Mouse (Mus musculus) erythroblast, embryonic 14.5 days (primary cell): Measurements from ENCODE around the gene Gtf2ird1.

Experiments used
- GATA1 ChIP-seq: IDR thresholded peaks from 2 replicates; pipeline ENCODE4 v1.6.1; 2012; ENCODE audit warnings: low read length, inconsistent platforms, mixed read lengths
- TAL1 ChIP-seq: IDR thresholded peaks from 3 replicates; pipeline ENCODE4 v1.6.1; 2012; ENCODE audit warnings: low read length, inconsistent platforms, mixed read lengths

- TF ChIP-seq GATA1 (no peak), TAL1 (no peak)
These were observed 139.8 kb downstream of the Gtf2ird1 start for GRCm38 (mm10) chr5:134316721-134317120.
